Mouse (Mus musculus) G1E (cell line): ENCODE data around the gene Rnf44.

Source experiments
- CTCF ChIP-seq: IDR thresholded peaks from 2 replicates; pipeline ENCODE4 v1.5.1; 2012; ENCODE audit warnings: low read depth, low read length, inconsistent platforms, mixed read lengths
- GATA1 ChIP-seq: IDR thresholded peaks from 2 replicates; pipeline ENCODE4 v1.6.1; 2012; ENCODE audit warnings: borderline replicate concordance, low read length, inconsistent platforms, mixed read lengths
- GATA2 ChIP-seq: IDR thresholded peaks from 2 replicates; pipeline ENCODE4 v1.6.1; 2012; ENCODE audit warnings: low read depth, low read length, inconsistent platforms, borderline replicate concordance
- POLR2AphosphoS5 ChIP-seq: IDR thresholded peaks from 2 replicates; pipeline ENCODE4 v1.6.1; 2012; ENCODE audit warnings: low read depth, low read length, inconsistent platforms; ENCODE audit not compliant: insufficient replicate concordance
- TAL1 ChIP-seq: conservative IDR thresholded peaks from 2 replicates; pipeline ENCODE4 v1.6.1; 2012; ENCODE audit warnings: low read depth, low read length, inconsistent platforms, mixed read lengths

DNA sequence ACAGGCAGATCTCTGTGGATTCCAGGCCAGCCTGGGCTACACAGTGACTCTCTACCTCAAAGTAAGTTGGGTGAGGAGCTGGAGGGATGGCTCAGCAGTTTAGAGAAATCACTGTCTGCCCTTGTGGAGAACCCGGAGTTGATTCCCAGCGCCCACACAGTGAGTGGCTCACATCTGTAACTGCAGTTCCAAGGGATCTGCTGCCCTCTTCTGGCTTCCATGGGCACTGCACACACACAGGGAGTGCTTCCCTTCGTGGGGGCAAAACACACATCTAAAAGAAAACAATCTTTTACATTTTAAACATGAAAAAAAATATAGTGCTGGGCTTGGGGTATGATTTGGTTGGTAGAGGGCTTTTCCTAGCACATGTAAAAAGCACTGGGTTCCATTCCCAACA lies 29.4 kb upstream of the Rnf44 start:
- TF ChIP-seq CTCF (no peak), TAL1 (no peak), GATA1 (no peak), POLR2AphosphoS5 (no peak), GATA2 (no peak)
